Mouse (Mus musculus): Measurements from ENCODE around the gene Tlx2.

Gene Tlx2

GRCm38 (mm10) chr6:83054871-83055431 lies 15.1 kb downstream of the Tlx2 start, which contains the start of gene Htra2:
TSS of gene Htra2 (minus strand) at chr6:83055273.
- DNase-seq (ENCODE audit: low spot score in 2 of 2): peak in 1 of 2 experiments; percentile 26

- peak; percentile 97 to 98 for DNase-seq (ENCODE audit: low spot score in 2 of 2)
Observed at GRCm38 (mm10) chr6:83054074-83054851, 15.8 kb downstream of the Tlx2 start, which contains the start of gene Aup1. TSS of gene Aup1 (plus strand) at chr6:83054521.

GRCm38 (mm10) chr6:83053136-83053960 lies 16.7 kb downstream of the Tlx2 start:
- DNase-seq (ENCODE audit: low spot score in 2 of 2): peak; percentile 35 to 48

- no peak for DNase-seq (ENCODE audit: low spot score in 2 of 2)
Observed at GRCm38 (mm10) chr6:83049367-83049766, 20.7 kb downstream of the Tlx2 start.

- DNase-seq (ENCODE audit: low spot score in 2 of 2): no peak
Observed at GRCm38 (mm10) chr6:83044742-83045141, 25.4 kb downstream of the Tlx2 start.

GRCm38 (mm10) chr6:83043993-83044392 lies 26.1 kb downstream of the Tlx2 start:
- DNase-seq (ENCODE audit: low spot score in 2 of 2): no peak

- DNase-seq (ENCODE audit: low spot score in 2 of 2): no peak
Observed at GRCm38 (mm10) chr6:83043561-83043960, 26.5 kb downstream of the Tlx2 start.

GRCm38 (mm10) chr6:83040601-83041000 lies 29.5 kb downstream of the Tlx2 start:
- DNase-seq (ENCODE audit: low spot score in 2 of 2): no peak

- DNase-seq (ENCODE audit: low spot score in 2 of 2): peak; percentile 85 to 90
Observed at GRCm38 (mm10) chr6:83038496-83039012, 31.5 kb downstream of the Tlx2 start.

- no peak for DNase-seq (ENCODE audit: low spot score in 2 of 2)
Observed at GRCm38 (mm10) chr6:83037188-83037587, 32.9 kb downstream of the Tlx2 start.

- no peak for DNase-seq (ENCODE audit: low spot score in 2 of 2)
Observed at GRCm38 (mm10) chr6:83034463-83035055, 35.5 kb downstream of the Tlx2 start.

- no peak for DNase-seq (ENCODE audit: low spot score in 2 of 2)
Observed at GRCm38 (mm10) chr6:83033249-83034185, 36.6 kb downstream of the Tlx2 start, which contains the start of the genes Dok1 and Loxl3. TSS of gene Dok1 (minus strand) at chr6:83033471. TSS of gene Loxl3 (plus strand) at chr6:83034173.

GRCm38 (mm10) chr6:83032769-83033191 lies 37.3 kb downstream of the Tlx2 start:
- no peak for DNase-seq (ENCODE audit: low spot score in 2 of 2)

- no peak for DNase-seq (ENCODE audit: low spot score in 2 of 2)
Observed at GRCm38 (mm10) chr6:83031921-83032590, 38.0 kb downstream of the Tlx2 start.

- DNase-seq (ENCODE audit: low spot score in 2 of 2): no peak
Observed at GRCm38 (mm10) chr6:83031111-83031510, 39.0 kb downstream of the Tlx2 start.

- no peak for DNase-seq (ENCODE audit: low spot score in 2 of 2)
Observed at GRCm38 (mm10) chr6:83029777-83030176, 40.3 kb downstream of the Tlx2 start.

- DNase-seq (ENCODE audit: low spot score in 2 of 2): no peak
Observed at GRCm38 (mm10) chr6:83027706-83028105, 42.4 kb downstream of the Tlx2 start.

GRCm38 (mm10) chr6:83027293-83027692 lies 42.8 kb downstream of the Tlx2 start:
- no peak for DNase-seq (ENCODE audit: low spot score in 2 of 2)

GRCm38 (mm10) chr6:83025221-83025620 lies 44.9 kb downstream of the Tlx2 start:
- DNase-seq (ENCODE audit: low spot score in 2 of 2): no peak

- no peak for DNase-seq (ENCODE audit: low spot score in 2 of 2)
Observed at GRCm38 (mm10) chr6:83024421-83024820, 45.7 kb downstream of the Tlx2 start.
